Mouse (Mus musculus) CD8-positive naive resting alpha-beta T cell, adult 2 months (primary cell): ENCODE measurements around the gene Anks1.

Source experiments
- DNase-seq, 2 experiments: peaks; one replicate each; pipeline ENCODE4 v3.0.0; 2022; ENCODE audit warnings: low read depth in 2 of 2, low spot score in 2 of 2

Gene Anks1

GRCm38 (mm10) chr17:28084395-28084905, 175.3 kb downstream of the Anks1 start:
- DNase-seq: no peak

DNA sequence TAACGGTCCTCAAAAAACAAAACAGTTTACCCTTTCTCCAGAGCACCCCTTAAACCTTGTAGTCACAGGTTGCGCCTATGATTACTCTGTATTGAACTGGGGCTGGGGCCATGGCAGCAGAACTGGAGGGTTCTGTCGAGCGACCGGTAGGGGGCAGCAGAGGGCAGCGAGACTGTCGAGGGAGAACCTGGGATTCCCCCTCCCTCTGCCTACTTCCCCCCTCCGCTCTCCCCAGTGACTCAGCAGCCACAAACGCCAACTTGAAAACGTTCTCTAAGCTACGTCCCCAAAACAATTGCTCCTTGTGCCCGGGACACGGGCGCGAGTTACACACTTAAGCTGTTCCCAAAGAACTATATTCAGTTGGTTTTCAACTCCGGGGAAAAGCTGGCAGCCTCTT, 175.9 kb downstream of the Anks1 start:
- peak; percentile 86 to 89 for DNase-seq

DNA sequence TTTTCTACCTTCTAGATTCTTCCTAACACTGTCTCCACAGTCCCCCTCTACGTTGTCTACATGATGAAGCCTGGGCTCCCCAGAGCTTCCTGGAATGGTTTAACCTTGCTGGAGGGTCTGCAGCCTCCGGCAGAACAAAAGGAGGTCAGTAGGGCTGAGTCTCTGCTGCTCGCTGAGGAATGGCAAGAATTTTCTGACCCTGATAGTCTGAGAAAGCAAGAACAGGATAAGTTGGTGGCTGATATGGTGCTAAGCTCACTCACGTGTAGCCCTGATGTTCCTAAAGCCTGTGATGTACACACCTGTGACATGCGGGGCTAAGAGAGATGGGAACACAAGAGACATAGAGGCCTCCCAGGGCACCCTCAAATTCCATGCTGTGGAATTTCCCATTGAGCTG, 178.3 kb downstream of the Anks1 start:
- DNase-seq: no peak

- no peak for DNase-seq
These were observed 179.6 kb downstream of the Anks1 start for GRCm38 (mm10) chr17:28088718-28089117.

GRCm38 (mm10) chr17:28092297-28092696, 183.2 kb downstream of the Anks1 start:
- no peak for DNase-seq

- DNase-seq: no peak
These were observed 184.7 kb downstream of the Anks1 start for GRCm38 (mm10) chr17:28093837-28094236.

- no peak for DNase-seq
These were observed 187.3 kb downstream of the Anks1 start for GRCm38 (mm10) chr17:28096418-28096817.

DNA sequence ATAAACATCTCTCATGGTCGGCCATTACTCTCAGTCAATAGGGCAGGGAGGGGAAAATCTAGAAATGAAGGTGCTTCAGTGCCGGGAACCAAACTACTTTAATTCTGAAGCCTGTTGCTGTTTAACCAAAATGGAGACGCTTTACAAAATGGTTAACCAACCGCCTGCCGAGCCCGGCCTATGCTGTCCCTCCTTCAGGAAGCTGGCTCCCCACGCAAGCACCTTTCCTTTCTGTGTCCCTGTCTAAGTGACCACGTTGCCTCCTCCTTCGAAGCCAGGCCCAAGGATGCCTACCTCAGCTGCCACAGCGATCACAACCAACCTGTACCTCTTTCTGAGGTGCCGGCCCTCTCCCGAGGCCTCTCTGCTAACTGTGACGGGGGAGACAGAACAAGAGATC, 188.2 kb downstream of the Anks1 start:
- no peak for DNase-seq

DNA sequence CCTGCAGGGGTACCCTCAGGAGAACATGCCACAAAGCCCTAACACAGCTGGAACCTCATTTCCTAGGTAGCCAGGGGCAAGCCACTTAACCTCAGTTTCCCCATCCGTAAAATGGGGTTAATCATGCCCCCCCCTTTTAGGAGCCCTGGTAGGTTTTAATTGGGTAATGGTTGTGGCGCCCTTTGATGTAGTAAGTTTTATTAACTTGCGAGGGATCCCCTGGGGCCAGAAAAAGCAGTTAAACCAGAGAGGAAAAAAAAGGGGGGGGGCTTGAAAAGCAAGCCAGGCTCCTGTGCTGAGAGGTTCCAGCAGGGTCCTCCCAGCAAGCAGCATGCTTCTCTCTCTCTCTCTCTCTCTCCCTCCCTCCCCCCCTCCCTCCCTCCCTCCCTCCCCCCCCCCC, 190.0 kb downstream of the Anks1 start:
- no peak for DNase-seq

GRCm38 (mm10) chr17:28100669-28101068, 191.6 kb downstream of the Anks1 start:
- DNase-seq: no peak

GRCm38 (mm10) chr17:28101284-28101887, 192.3 kb downstream of the Anks1 start:
- no peak for DNase-seq

- DNase-seq: no peak
These were observed 192.8 kb downstream of the Anks1 start for GRCm38 (mm10) chr17:28101902-28102319.

GRCm38 (mm10) chr17:28104416-28104815, 195.3 kb downstream of the Anks1 start:
- no peak for DNase-seq

GRCm38 (mm10) chr17:28106352-28106751, 197.2 kb downstream of the Anks1 start:
- DNase-seq: no peak

- DNase-seq: no peak
These were observed 198.2 kb downstream of the Anks1 start for GRCm38 (mm10) chr17:28107275-28107674.

DNA sequence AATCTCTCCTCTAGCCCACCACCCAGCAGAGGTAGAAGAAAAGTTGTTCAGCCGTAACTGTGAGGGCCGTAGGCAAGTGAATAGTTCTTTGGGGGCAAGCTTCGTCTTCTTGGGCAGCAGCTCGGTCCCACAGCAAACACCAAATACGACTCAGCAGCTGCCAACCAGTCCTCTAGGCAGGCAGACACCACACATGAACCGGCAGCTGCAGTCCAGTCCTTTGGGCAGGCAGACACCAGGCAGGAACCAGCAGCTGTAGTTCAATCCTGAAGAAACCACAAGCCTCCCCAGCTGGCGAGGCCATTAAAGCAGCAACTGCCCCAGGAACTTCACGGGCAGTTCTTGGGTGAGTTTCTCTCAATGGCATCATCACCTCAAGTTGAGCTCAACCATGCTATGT, 203.2 kb downstream of the Anks1 start:
- no peak for DNase-seq
